Mouse (Mus musculus) liver, embryonic 14 days (tissue): ENCODE data around the gene Ccdc163. TPM values are rescaled to one million over a fixed set of nuclear protein-coding genes. Genes with fewer than 3 reads are reported as not detected.

Source experiments
- polyA plus RNA-seq: library from polyadenylated mRNA; depleted of rRNA; stranded (reverse); fragments of >200 nt; gene quantifications from 2 replicates; pipeline ENCODE4 v1.2.3, GENCODE M21; 2012; rRNA removed

The Ccdc163 gene
- 14.5 and 17.2 TPM in 2 replicates for polyA plus RNA-seq

GRCm38 (mm10) chr4:116708201-116708764 lies at the start of gene Ccdc163, which contains the start of gene Mmachc:
Gene Ccdc163 (plus strand): TSS chr4:116708509.
Gene Mmachc (minus strand): TSS chr4:116708406.

GRCm38 (mm10) chr4:116685402-116686061 lies 22.8 kb upstream of the Ccdc163 start, which contains the start of gene Prdx1:
Gene Prdx1 (plus strand): TSS chr4:116685544.

GRCm38 (mm10) chr4:116720343-116721097 lies 12.2 kb downstream of the Ccdc163 start, which contains the start of gene Tesk2:
Gene Tesk2 (plus strand): TSS chr4:116720948.

Other genes starting within 250 kb of the Ccdc163 start
- gene Mast2, start 244.3 kb upstream of the Ccdc163 start, polyA plus RNA-seq, result 9.0 and 11.0 TPM in 2 replicates
- gene Ipp, start 201.0 kb upstream of the Ccdc163 start, polyA plus RNA-seq, result 6.4 and 7.2 TPM in 2 replicates
- 8.2 and 10.0 TPM in 2 replicates for gene Tmem69, start 152.6 kb upstream of the Ccdc163 start, polyA plus RNA-seq
- gene Gpbp1l1, start 150.9 kb upstream of the Ccdc163 start, polyA plus RNA-seq, result 13.9 and 17.9 TPM in 2 replicates
- gene Ccdc17, start 111.9 kb upstream of the Ccdc163 start, polyA plus RNA-seq, result 1.3 and 1.8 TPM in 2 replicates
- 52.2 and 53.4 TPM in 2 replicates for gene Nasp, start 80.6 kb upstream of the Ccdc163 start, polyA plus RNA-seq
- 182 and 209 TPM in 2 replicates for gene Akr1a1, start 56.8 kb upstream of the Ccdc163 start, polyA plus RNA-seq
- gene Prdx1, start 23.0 kb upstream of the Ccdc163 start, polyA plus RNA-seq, result 252 and 271 TPM in 2 replicates
- gene Mmachc, start 103 bp upstream of the Ccdc163 start, polyA plus RNA-seq, result 7.7 and 8.4 TPM in 2 replicates
- gene Tesk2, start 12.4 kb downstream of the Ccdc163 start, polyA plus RNA-seq, result 1.6 and 1.7 TPM in 2 replicates
- 13.7 and 15.7 TPM in 2 replicates for gene Toe1, start 99.1 kb downstream of the Ccdc163 start, polyA plus RNA-seq
- gene Mutyh, start 99.2 kb downstream of the Ccdc163 start, polyA plus RNA-seq, result 3.1 and 3.7 TPM in 2 replicates
- gene Hpdl, start 113.2 kb downstream of the Ccdc163 start, polyA plus RNA-seq, result 0.15 and 0.16 TPM in 2 replicates
- gene Zswim5, start 168.9 kb downstream of the Ccdc163 start, polyA plus RNA-seq, result 0.03 TPM in 2 replicates